Comparison of ENCODE assay signal across 25 mouse cellular contexts in the genomic region with DNA sequence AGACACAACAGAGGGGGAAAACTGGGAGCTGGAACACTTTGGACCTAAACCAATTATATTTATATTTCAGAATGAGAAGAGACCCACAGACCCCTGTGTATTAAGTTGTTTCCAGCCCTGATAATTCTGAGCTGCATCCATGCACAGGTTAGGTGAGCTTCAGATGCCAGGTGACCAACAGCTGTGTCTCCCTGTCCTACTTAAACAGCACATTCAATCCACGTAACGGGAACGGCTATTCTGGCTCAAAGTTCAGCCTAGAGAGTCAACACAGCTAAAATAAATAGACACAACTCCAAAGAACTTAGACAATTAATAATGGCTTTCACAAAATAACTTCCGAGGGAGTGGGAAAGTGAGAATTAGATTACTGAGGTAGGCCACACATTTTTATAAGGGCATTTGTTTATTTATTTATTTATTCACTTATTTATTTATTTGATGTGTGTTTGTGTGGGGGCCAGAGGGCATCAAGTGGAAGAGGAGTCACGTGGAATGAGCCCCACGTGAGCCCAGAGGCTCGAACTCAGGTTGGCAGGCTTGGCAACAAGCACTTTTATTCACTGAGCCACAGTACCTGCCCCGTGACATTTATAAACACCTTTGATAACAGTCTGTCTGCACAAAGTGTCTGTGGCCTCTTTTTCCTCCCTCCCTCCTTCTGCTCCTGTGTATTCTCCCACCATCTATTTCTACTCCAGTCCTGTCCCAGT.
"Had no signal": no experiment of that assay in that cellular context is flagged by ENCODE, and none has a peak within 500 bp of the region (broad histone marks: within the 10 kb centered on the region; RNA-seq: fewer than 3 reads in every experiment).

No protein-coding gene starts in this region.

- H3K9me3 ChIP-seq: heart, embryonic 10.5 days; heart, embryonic 13.5 days; heart, embryonic 15.5 days; hindbrain, embryonic 13.5 days; hindbrain, embryonic 15.5 days; kidney, embryonic 15.5 days; limb, embryonic 15.5 days had no signal

- DNase-seq: gastrocnemius, postnatal 14 days; gastrocnemius, postnatal 36 days; heart, adult 18-20 months; heart, postnatal 14 days; heart, postnatal 36 days; kidney, adult 11 months; kidney, adult 2 months; kidney, adult 9 months; kidney, postnatal 14 days; kidney, postnatal 36 days; layer of hippocampus, adult 9-11 months; layer of hippocampus, postnatal 36 days; left cerebral cortex, postnatal 4 days had no signal

- H3K4me1 ChIP-seq: heart, embryonic 10.5 days; heart, embryonic 13.5 days; heart, embryonic 15.5 days; hindbrain, embryonic 13.5 days; kidney, embryonic 15.5 days; limb, embryonic 13.5 days; limb, embryonic 15.5 days had no signal

- H3K27ac ChIP-seq: heart, embryonic 10.5 days; heart, embryonic 13.5 days; heart, embryonic 15.5 days; hindbrain, embryonic 13.5 days; hindbrain, embryonic 15.5 days; hindbrain, postnatal 0 days; kidney, embryonic 15.5 days; kidney, postnatal 0 days; limb, embryonic 13.5 days; limb, embryonic 15.5 days; liver, embryonic 14.5 days had no signal

- H3K27me3 ChIP-seq: heart, embryonic 13.5 days; heart, embryonic 15.5 days; hindbrain, embryonic 13.5 days; hindbrain, embryonic 15.5 days; kidney, embryonic 15.5 days; limb, embryonic 13.5 days; limb, embryonic 15.5 days had no signal

- H3K36me3 ChIP-seq: heart, embryonic 10.5 days; heart, embryonic 13.5 days; heart, embryonic 15.5 days; hindbrain, embryonic 13.5 days; hindbrain, embryonic 15.5 days; kidney, embryonic 15.5 days; limb, embryonic 13.5 days; limb, embryonic 15.5 days had no signal

- H3K4me3 ChIP-seq: heart, embryonic 10.5 days; heart, embryonic 13.5 days; heart, embryonic 15.5 days; hindbrain, embryonic 13.5 days; hindbrain, embryonic 15.5 days; kidney, embryonic 15.5 days; limb, embryonic 13.5 days; limb, embryonic 15.5 days had no signal

- H3K9ac ChIP-seq: heart, embryonic 13.5 days; heart, embryonic 15.5 days; hindbrain, embryonic 13.5 days; hindbrain, embryonic 15.5 days; kidney, embryonic 15.5 days; limb, embryonic 13.5 days; limb, embryonic 15.5 days; liver, embryonic 14.5 days had no signal

- ATAC-seq: hindbrain, postnatal 0 days; intestine, embryonic 16.5 days had no signal

- H3K4me2 ChIP-seq: heart, embryonic 13.5 days; heart, embryonic 15.5 days; hindbrain, embryonic 13.5 days; hindbrain, embryonic 15.5 days; kidney, embryonic 15.5 days; limb, embryonic 13.5 days; limb, embryonic 15.5 days had no signal
